Mouse (Mus musculus) liver, embryonic 13.5 days (tissue): ENCODE data around the gene Abhd12. TPM values are rescaled to one million over a fixed set of nuclear protein-coding genes. Genes with fewer than 3 reads are reported as not detected.

Experiments
- ATAC-seq: fragments of 200-750 bp; cut with Nextera tagmentation; 2 replicates; pipeline ENCODE4 v1.8.0; 2017; ENCODE audit warnings: low read depth, mild to moderate bottlenecking, moderate number of reproducible peaks, moderate library complexity
- DNase-seq: peaks from one replicate; pipeline ENCODE4 v3.0.0; 2022
- H3K27ac ChIP-seq: fragments of 300-500 bp; sonication (generic); 2 replicates; pipeline ENCODE4 v1.5.1; 2015; ENCODE audit warnings: moderate library complexity, mild to moderate bottlenecking, inconsistent platforms
- H3K27me3 ChIP-seq: fragments of 300-500 bp; sonication (generic); 2 replicates; pipeline ENCODE4 v1.6.1; 2015; ENCODE audit warnings: mild to moderate bottlenecking, inconsistent platforms
- H3K36me3 ChIP-seq: fragments of 300-500 bp; sonication (generic); 2 replicates; pipeline ENCODE4 v1.6.1; 2015; ENCODE audit warnings: mild to moderate bottlenecking, inconsistent platforms
- H3K4me1 ChIP-seq: fragments of 300-500 bp; sonication (generic); replicated peaks from 2 replicates; pipeline ENCODE4 v1.6.1; 2015; ENCODE audit warnings: inconsistent platforms
- H3K4me2 ChIP-seq: fragments of 300-500 bp; sonication (generic); 2 replicates; pipeline ENCODE4 v1.6.1; 2015; ENCODE audit warnings: inconsistent platforms, mild to moderate bottlenecking, moderate library complexity
- H3K4me3 ChIP-seq: fragments of 300-500 bp; sonication (generic); replicated peaks from 2 replicates; pipeline ENCODE4 v1.5.1; 2015; ENCODE audit warnings: mild to moderate bottlenecking, inconsistent platforms
- H3K9ac ChIP-seq: fragments of 300-500 bp; sonication (generic); 2 replicates; pipeline ENCODE4 v1.6.1; 2015; ENCODE audit warnings: mild to moderate bottlenecking, inconsistent platforms
- H3K9me3 ChIP-seq: fragments of 300-500 bp; sonication (generic); replicated peaks from 2 replicates; pipeline ENCODE4 v1.6.1; 2016; ENCODE audit warnings: inconsistent platforms
- WGBS: fragments of 180-500 bp; shearing (Covaris S2); methylation state at CpG from one replicate; pipeline ENCODE4 v1.1.7; 2015; ENCODE audit not compliant: insufficient replicate concordance; 5-methylcytosine and 5-hydroxymethylcytosine counted together
- polyA plus RNA-seq: library from polyadenylated mRNA; unstranded; fragments of >200 nt; fragmentation: Nextera tagmentation; extraction: Ambion mirVana; gene quantifications from 2 replicates; pipeline ENCODE4 v1.2.1, GENCODE M21; 2015

Abhd12 gene
- polyA plus RNA-seq, 1 experiment from 2014 or later = 21.2 TPM

DNA sequence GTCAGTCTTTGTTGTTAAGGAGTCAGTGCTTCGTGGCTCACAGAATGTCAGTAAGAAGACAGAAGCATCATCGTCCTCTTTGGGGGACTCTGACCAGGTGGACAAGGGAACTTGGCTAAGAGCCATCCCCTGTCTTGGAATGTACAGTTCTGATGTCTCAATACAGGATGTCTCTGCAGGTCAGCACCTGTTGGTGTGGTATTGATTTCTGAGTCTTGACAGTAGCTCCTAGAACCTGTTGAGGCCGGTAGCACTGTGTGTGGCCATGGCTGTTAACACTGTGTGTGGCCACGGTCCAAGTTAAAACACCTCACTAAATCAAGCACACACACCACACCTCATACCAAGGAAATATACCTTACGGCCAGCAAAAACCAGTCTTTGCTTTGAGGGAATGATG lies 103.9 kb downstream of the Abhd12 start:
- no peak overlapping the region for H3K4me2 ChIP-seq
- H3K9ac ChIP-seq = no peak overlapping the region
- no peak overlapping the region for H3K27ac ChIP-seq
- 68% methylated on average over 5 of the region's 5 CpGs for WGBS
- no peak for DNase-seq
- no peaks in the 10 kb centered on the region for H3K27me3 ChIP-seq
- no peak for ATAC-seq
- peaks cover 36% of the 10 kb centered on the region for H3K36me3 ChIP-seq
- H3K4me3 ChIP-seq = no peak overlapping the region
- no peaks in the 10 kb centered on the region for H3K9me3 ChIP-seq
- no peaks in the 10 kb centered on the region for H3K4me1 ChIP-seq

DNA sequence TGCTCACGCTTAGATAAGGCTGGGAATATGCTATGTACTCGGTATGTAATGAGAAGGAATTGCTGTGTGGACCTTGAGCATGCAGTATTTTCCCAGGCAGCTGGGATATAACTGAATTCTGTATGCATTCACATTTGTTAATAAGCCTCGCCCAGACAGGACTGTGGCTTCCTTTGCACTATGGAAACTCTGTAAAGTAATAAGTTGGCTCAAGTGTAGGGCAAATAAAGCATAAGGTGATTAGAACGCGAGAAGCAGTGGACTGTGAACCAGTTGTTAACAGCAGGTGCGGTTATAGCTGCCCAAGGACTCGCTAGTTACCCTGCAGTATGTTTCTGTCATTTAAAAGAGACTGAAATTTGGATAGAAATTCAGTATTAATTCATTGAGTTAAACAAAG lies 106.5 kb downstream of the Abhd12 start:
- no peaks in the 10 kb centered on the region for H3K27me3 ChIP-seq
- WGBS = 68% methylated on average over 7 of the region's 7 CpGs
- no peak overlapping the region for H3K27ac ChIP-seq
- ATAC-seq (no peak), DNase-seq (no peak)
- no peak overlapping the region for H3K4me2 ChIP-seq
- no peak overlapping the region for H3K4me3 ChIP-seq
- H3K9ac ChIP-seq = no peak overlapping the region
- peaks cover 33% of the 10 kb centered on the region for H3K36me3 ChIP-seq
- no peaks in the 10 kb centered on the region for H3K4me1 ChIP-seq
- H3K9me3 ChIP-seq = no peaks in the 10 kb centered on the region

DNA sequence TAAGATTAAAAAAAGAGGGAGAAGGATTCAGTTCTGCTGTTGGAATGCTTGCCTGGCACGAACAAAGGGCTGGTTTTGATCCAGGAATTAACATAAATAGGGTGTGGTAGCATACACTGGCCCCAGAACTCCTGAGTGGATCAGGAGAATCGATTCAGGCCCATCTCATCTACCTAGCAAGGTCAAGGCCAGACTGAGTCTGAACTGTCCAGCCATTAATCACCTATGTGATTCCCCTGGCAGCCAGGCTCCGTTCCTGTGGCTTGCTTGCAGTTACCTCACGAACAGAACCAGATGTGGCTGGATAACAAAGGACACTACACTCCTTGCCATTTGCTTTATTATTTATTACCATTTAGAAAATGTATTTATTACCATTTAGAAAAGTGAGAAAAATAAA lies 111.2 kb downstream of the Abhd12 start:
- 67% methylated on average over 4 of the region's 4 CpGs for WGBS
- peaks cover 26% of the 10 kb centered on the region for H3K36me3 ChIP-seq

DNA sequence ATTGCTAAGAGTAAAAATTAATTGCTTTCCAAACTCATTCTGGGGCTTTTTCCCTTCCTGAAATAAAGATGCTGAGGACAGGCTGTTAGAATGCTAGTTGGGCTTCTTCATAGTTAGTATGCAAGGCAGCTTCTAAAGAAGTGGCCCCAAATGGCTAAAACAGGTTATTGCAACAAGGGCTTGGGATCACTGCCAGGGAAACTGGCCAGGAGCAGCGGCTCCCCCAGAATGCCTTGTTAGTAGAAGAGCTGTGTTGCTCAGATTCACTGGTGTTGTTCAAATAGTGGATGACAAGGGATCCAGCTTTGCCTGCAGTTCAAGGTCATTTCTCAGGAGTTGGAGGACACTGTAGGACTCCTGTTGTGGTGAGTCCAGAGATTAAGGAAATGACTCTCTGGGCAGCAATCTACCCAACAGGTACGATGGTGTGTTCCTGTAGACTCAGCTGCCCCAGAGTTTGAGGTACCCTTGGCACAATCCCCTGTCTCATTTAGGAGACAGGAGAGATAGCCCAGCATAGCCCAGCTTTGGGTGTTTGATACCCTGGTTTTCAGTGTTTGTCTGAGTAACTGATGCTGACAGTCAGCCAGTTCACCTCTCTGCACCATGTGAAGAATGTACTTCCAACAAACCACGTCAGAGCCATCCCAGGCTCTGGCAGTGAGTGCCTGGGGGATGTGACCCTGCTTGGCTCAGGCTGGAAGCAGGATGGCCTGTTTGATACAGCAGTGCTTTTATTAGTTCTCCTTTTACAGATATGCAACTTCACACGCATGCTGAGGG lies 115.6 kb downstream of the Abhd12 start:
- H3K4me3 ChIP-seq = no peak overlapping the region; the same call in 1 of the 2 replicates
- H3K4me1 ChIP-seq = peaks cover 38% of the 10 kb centered on the region
- ATAC-seq = no peak
- 59% methylated on average over 4 of the region's 4 CpGs for WGBS
- DNase-seq = no peak
- H3K4me2 ChIP-seq = peak overlapping the region; percentile 32
- no peak overlapping the region for H3K9ac ChIP-seq
- H3K27me3 ChIP-seq = peaks cover 4% of the 10 kb centered on the region; the same call in 1 of the 2 replicates
- no peaks in the 10 kb centered on the region for H3K9me3 ChIP-seq
- H3K27ac ChIP-seq = no peak overlapping the region; the same call in 1 of the 2 replicates
- 0 out of 2 replicates have a peak, but pooled peaks cover 14% of the 10 kb centered on the region for H3K36me3 ChIP-seq

More for the DNA sequence above, 111.2 kb downstream of the Abhd12 start:
- ATAC-seq (no peak), DNase-seq (no peak)
- no peak overlapping the region for H3K27ac ChIP-seq
- H3K9me3 ChIP-seq = no peaks in the 10 kb centered on the region
- H3K4me1 ChIP-seq = peaks cover 8% of the 10 kb centered on the region; the same call in 1 of the 2 replicates
- no peak overlapping the region for H3K9ac ChIP-seq
- H3K4me2 ChIP-seq = no peak overlapping the region
- no peak overlapping the region for H3K4me3 ChIP-seq
- H3K27me3 ChIP-seq = no peaks in the 10 kb centered on the region

DNA sequence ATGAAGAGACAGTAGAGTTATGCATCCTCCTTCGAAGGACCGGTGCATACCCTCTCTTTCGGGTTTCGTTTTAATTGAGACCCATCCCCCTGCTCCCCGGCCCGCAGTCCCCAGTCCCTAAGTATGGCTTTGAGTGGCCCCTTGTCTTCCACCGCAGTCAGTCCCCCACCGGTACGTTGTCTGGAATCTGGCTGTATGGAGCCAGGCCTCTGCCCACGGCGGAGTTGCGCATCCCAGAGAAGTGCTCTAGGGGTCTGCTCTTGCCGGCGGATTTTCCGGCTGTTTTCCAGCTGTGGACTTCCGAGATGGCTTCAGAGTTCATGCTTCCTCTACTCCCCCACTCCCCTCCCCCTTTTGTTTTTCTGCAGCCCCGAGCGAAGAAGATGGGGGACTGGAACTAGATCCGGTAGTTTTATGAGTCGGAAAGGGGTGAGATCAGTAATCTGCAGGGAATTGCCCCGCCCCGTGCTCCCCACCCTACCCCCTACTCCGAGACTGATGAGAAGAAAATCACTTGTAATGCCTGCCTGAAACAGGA lies 117.2 kb downstream of the Abhd12 start:
- 0 out of 2 replicates have a peak, but pooled peaks cover 2% of the 10 kb centered on the region for H3K36me3 ChIP-seq
- peak overlapping the region; percentile 71 for H3K9ac ChIP-seq
- H3K4me1 ChIP-seq = peaks cover 42% of the 10 kb centered on the region
- no peak for DNase-seq
- under 1% methylated on average over 23 of the region's 23 CpGs for WGBS
- H3K27me3 ChIP-seq = peaks cover 4% of the 10 kb centered on the region; the same call in 1 of the 2 replicates
- peak overlapping the region; percentile 92 for H3K4me2 ChIP-seq
- no peaks in the 10 kb centered on the region for H3K9me3 ChIP-seq
- H3K27ac ChIP-seq = 0 out of 2 replicates have a peak overlapping the region, but pooled peaks have one; percentile 23
- H3K4me3 ChIP-seq = peak overlapping the region; percentile 74
- peak; percentile 5; the same call in 1 of the 2 replicates for ATAC-seq

DNA sequence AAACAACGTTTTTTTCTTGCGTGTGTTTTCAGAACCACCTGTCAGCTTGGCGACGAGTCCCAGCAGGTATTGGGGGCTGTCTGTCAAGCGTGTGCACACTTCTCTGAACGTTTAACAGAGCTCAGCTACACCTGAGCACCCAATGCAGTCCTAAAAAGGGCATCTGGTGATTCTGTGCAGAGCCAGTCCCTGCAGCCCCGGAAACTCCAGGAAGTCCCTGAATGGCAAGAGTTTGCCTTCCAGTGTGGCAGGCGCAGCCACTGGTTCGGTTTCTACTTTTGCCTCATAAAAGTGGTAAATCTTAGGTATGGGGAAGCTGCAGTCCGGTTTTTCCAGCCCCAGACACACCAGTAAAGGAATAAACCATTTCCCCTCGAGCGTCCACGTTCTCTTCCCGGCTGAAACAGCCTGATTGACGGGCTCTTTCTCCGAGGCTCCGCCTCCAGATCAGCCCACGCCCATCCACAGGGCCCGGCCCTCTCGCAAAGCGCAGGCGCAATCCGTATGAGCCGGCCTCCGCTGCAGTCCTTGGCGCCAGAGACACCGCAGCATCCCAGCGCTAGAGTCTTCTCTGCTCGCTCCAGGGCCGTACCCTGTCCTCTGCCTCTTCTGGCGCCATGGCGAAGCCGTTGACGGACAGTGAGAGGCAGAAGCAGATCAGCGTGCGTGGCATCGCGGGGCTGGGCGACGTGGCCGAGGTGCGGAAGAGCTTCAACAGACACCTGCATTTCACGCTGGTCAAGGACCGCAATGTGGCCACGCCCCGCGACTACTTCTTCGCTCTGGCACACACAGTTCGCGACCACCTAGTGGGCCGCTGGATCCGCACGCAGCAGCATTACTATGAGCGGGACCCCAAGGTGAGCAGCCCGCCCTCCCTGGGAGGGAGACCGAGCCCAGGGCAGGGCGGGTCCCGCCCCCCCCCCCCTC lies 118.0 kb downstream of the Abhd12 start, which contains the start of gene Pygb:
TSS of gene Pygb (plus strand) at position 485 of the 930 bp plus-strand sequence.
- WGBS = 3% methylated on average over 58 of the region's 58 CpGs
- peaks cover 4% of the 10 kb centered on the region; the same call in 1 of the 2 replicates for H3K27me3 ChIP-seq
- peak within 1 kb of the TSS; percentile 31 for H3K27ac ChIP-seq
- peaks cover 42% of the 10 kb centered on the region for H3K4me1 ChIP-seq
- no peaks in the 10 kb centered on the region for H3K9me3 ChIP-seq
- H3K9ac ChIP-seq = peak within 1 kb of the TSS; percentile 71
- ATAC-seq = peak; percentile 94
- no peaks in the 10 kb centered on the region for H3K36me3 ChIP-seq
- H3K4me2 ChIP-seq = peak within 1 kb of the TSS; percentile 92
- H3K4me3 ChIP-seq = peak within 1 kb of the TSS; percentile 74
- DNase-seq = peak; percentile 74

DNA sequence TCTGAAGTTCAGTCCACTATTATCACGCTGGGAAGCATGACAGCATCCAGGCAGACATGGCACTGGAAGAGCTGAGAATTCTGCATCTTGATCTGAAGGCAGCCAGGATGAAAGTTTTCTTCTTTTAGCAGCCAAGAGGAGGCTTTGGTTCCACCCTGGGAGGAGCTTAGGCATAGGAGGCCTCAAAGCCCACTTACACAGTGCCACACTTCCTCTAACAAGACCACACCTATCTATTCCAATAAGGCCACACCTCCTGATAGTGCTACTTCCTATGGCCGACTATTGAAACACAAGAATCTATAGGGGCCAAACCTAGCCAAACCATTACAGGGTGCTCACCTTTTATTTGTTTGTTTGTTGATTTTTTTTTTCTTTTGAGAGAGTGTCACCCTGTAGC lies 121.7 kb downstream of the Abhd12 start:
- 48% methylated on average over 2 of the region's 2 CpGs for WGBS
- Histone ChIP-seq H3K9me3 (no peaks in the 10 kb centered on the region), H3K4me3 (no peak overlapping the region), H3K27ac (no peak overlapping the region), H3K4me2 (no peak overlapping the region), H3K36me3 (no peaks in the 10 kb centered on the region), H3K4me1 (peaks cover 31% of the 10 kb centered on the region), H3K27me3 (peaks cover 4% of the 10 kb centered on the region; the same call in 1 of the 2 replicates), H3K9ac (no peak overlapping the region)
- DNase-seq (no peak), ATAC-seq (no peak)

Other genes with a start within 250 kb of the Abhd12 start
- gene Acss1, start 236.2 kb downstream of the Abhd12 start, polyA plus RNA-seq = 28.7 and 44.7 TPM in 2 replicates
- gene Vsx1, start 215.4 kb downstream of the Abhd12 start, polyA plus RNA-seq = not detected in 2 replicates
- gene Entpd6, start 155.7 kb downstream of the Abhd12 start, polyA plus RNA-seq = 16.5 and 17.2 TPM in 2 replicates
- 22.9 and 29.4 TPM in 2 replicates for gene Pygb, start 118.0 kb downstream of the Abhd12 start, polyA plus RNA-seq
- 47.7 and 51.8 TPM in 2 replicates for gene Gins1, start 659 bp upstream of the Abhd12 start, polyA plus RNA-seq
- 10.6 and 14.2 TPM in 2 replicates for gene Ninl, start 134.6 kb upstream of the Abhd12 start, polyA plus RNA-seq
- 76.2 and 88.7 TPM in 2 replicates for gene Nanp, start 134.7 kb upstream of the Abhd12 start, polyA plus RNA-seq
- not detected in 2 replicates for gene Gm14151, start 187.6 kb upstream of the Abhd12 start, polyA plus RNA-seq
- gene Gm14147, start 193.5 kb upstream of the Abhd12 start, polyA plus RNA-seq = not detected in 2 replicates